Mouse (Mus musculus) stomach, adult 2 months (tissue): ENCODE results near the gene Gpr150. TPM values are rescaled to one million over a fixed set of nuclear protein-coding genes. Genes with fewer than 3 reads are reported as not detected.

Source experiments
- polyA plus RNA-seq: library from polyadenylated mRNA; depleted of rRNA; stranded (reverse); fragments of >200 nt; gene quantifications from 2 replicates; pipeline ENCODE4 v1.2.3, GENCODE M21; 2012; rRNA removed

Gpr150 gene
- 0.08 and 0.12 TPM in 2 replicates for polyA plus RNA-seq

DNA sequence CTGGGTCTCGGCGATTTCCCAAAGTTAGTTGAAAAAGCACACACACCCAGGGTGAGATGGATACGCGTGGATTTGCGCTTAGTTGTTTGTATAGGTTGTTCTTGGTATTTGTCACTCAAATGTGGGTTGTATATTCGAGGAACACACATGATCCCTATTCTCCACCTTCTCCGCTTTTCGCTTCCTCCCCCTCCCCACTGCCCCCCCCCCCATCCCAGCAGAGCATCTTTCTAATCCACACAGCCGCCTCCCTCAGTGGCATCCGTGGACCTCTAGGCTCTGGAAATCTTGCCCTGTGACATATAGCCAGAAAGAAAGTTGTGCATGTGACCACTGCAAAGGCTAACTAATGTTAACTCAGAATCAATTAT is at the start of gene Gpr150:
Gene Gpr150, minus strand, starts transcription at position 101 of the 371 bp plus-strand sequence.

DNA sequence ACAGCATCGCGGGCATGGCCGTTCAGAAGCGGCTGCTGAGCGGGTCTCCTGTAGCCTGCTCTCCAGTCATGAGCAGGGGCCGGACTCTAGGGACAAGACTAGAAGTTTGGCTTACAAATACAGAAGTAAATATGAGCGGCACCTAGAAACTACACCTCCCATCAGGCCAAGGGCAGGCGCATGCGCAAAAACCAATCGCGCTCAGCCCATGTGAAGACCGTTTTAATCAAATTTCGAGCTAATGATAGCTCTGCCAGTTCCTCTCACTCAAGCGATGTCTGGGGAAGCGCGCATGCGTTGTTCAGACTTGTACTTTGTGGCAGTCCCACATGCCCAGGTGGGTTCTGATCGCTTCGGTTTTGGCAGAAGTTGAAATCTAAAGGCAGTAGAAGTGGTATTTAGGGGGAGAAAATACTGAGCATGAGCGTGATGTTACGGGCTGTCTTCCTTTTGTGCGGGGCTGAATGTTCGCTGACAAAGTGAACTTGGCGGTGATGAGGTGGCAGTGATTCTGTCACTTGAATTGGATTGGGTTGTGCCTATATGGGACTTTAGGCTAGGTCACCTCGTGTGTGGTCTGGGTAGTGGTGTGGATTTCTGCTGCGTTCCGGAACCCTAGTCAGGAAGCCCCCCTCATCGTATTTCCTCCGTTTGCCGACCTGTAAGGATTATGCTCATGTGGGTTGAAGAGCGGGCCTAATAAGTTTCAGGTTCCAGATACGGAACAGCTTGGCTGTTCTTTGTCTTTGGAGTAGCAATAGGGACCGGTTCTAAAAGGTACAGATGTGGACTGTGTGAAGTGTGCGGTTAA is 41.9 kb upstream of the Gpr150 start, which contains the start of the genes Arsk and Ttc37:
Gene Arsk, minus strand, starts transcription at position 168 of the 811 bp plus-strand sequence.
Gene Ttc37, plus strand, starts transcription at position 242 of the 811 bp plus-strand sequence.

DNA sequence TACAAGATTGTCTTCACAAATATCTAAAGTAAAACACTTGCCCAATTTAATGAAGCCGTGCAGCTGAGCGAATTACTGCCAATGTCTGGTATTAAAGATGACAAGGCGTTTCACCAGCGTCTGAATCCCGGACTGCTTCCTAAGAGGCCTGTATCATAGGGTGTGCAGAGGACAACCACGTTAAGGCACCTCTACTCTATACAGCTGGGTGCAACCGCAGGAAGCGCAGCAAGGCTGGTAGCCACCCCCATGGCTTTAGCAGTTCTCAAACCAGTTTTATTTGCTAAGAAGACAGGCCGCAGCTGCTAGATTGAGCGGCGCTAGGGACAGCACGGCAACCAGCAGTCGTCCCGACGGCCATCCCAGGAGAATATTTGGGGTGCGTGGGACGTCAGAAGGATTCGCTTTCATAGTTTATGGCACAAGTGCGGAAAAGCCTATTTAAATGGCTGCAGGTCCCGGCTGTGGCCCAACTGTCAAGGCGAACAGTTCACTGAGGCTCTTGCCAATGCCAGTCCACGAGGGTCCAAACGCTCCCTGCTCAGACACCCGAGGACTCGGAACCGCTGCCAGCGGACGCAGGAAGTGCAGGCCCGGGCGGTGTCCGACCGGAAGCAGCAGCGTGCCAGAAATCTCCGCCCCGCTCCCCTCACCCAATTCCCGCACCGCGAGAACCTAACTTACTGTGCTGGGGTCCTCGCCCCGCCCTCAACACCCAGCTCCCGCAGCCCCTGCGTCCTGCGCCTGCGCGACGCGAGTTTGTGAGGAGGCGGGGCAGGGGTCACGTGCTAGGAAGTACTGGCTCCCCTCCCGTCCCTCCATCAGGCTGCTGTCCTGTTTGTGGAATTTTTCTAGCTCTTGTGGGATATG is 38.6 kb downstream of the Gpr150 start, which contains the start of gene Rfesd:
Gene Rfesd, minus strand, starts transcription at position 746 of the 870 bp plus-strand sequence.

Other genes with a start within 250 kb of the Gpr150 start
- 24.2 and 28.4 TPM in 2 replicates for gene Glrx, start 217.1 kb downstream of the Gpr150 start, polyA plus RNA-seq
- gene Rhobtb3, start 113.1 kb downstream of the Gpr150 start, polyA plus RNA-seq = 2.6 and 4.3 TPM in 2 replicates
- not detected in 2 replicates for gene Spata9, start 89.8 kb downstream of the Gpr150 start, polyA plus RNA-seq
- gene Rfesd, start 38.3 kb downstream of the Gpr150 start, polyA plus RNA-seq = 1.2 and 1.8 TPM in 2 replicates
- 0.80 and 1.3 TPM in 2 replicates for gene Arsk, start 41.7 kb upstream of the Gpr150 start, polyA plus RNA-seq
- 4.0 and 4.2 TPM in 2 replicates for gene Ttc37, start 41.7 kb upstream of the Gpr150 start, polyA plus RNA-seq
- gene Fam81b, start 248.1 kb upstream of the Gpr150 start, polyA plus RNA-seq = not detected in 2 replicates